Mouse (Mus musculus) layer of hippocampus, adult 11-12 months (tissue): ENCODE measurements around the gene Mosmo.

Experiments
- DNase-seq: peaks from one replicate; pipeline ENCODE4 v3.0.0; 2022; ENCODE audit warnings: low spot score

The Mosmo gene

GRCm38 (mm10) chr7:120677001-120677643, at the start of gene Mosmo:
Mosmo (plus strand) TSS chr7:120677618.
- peak; percentile 60 for DNase-seq

GRCm38 (mm10) chr7:120632518-120632917, 44.9 kb upstream of the Mosmo start:
- peak; percentile 53 for DNase-seq

GRCm38 (mm10) chr7:120634301-120634700, 43.1 kb upstream of the Mosmo start:
- no peak for DNase-seq

- DNase-seq = peak; percentile 87
Measured at GRCm38 (mm10) chr7:120634711-120635361, 42.6 kb upstream of the Mosmo start, which contains the start of gene Uqcrc2. Uqcrc2 (plus strand) TSS chr7:120635176.

GRCm38 (mm10) chr7:120635362-120635781, 42.0 kb upstream of the Mosmo start:
- DNase-seq = no peak

- DNase-seq = no peak
Measured at GRCm38 (mm10) chr7:120635821-120636220, 41.6 kb upstream of the Mosmo start.

- no peak for DNase-seq
Measured at GRCm38 (mm10) chr7:120643217-120643616, 34.2 kb upstream of the Mosmo start.

GRCm38 (mm10) chr7:120647849-120648248, 29.6 kb upstream of the Mosmo start:
- DNase-seq = peak; percentile 68

GRCm38 (mm10) chr7:120662079-120662478, 15.3 kb upstream of the Mosmo start:
- DNase-seq = no peak

GRCm38 (mm10) chr7:120670153-120670875, 7.1 kb upstream of the Mosmo start, which contains the start of gene Pdzd9:
Pdzd9 (minus strand) TSS chr7:120670343.
- DNase-seq = peak; percentile 55

GRCm38 (mm10) chr7:120671271-120671670, 6.1 kb upstream of the Mosmo start:
- DNase-seq = no peak

GRCm38 (mm10) chr7:120677764-120678531, 530 bp downstream of the Mosmo start:
- DNase-seq = peak; percentile 37

- DNase-seq = no peak
Measured at GRCm38 (mm10) chr7:120679023-120679422, 1.6 kb downstream of the Mosmo start.

GRCm38 (mm10) chr7:120682002-120682401, 4.6 kb downstream of the Mosmo start:
- no peak for DNase-seq

GRCm38 (mm10) chr7:120684731-120685161, 7.3 kb downstream of the Mosmo start:
- peak; percentile 39 for DNase-seq

GRCm38 (mm10) chr7:120685227-120685626, 7.8 kb downstream of the Mosmo start:
- DNase-seq = peak; percentile 18

GRCm38 (mm10) chr7:120690634-120691033, 13.2 kb downstream of the Mosmo start:
- DNase-seq = no peak

GRCm38 (mm10) chr7:120693831-120694375, 16.5 kb downstream of the Mosmo start:
- DNase-seq = no peak

GRCm38 (mm10) chr7:120695196-120695595, 17.8 kb downstream of the Mosmo start:
- DNase-seq = no peak

- no peak for DNase-seq
Measured at GRCm38 (mm10) chr7:120695641-120696040, 18.2 kb downstream of the Mosmo start.

GRCm38 (mm10) chr7:120696331-120696730, 18.9 kb downstream of the Mosmo start:
- no peak for DNase-seq

- no peak for DNase-seq
Measured at GRCm38 (mm10) chr7:120699586-120699985, 22.2 kb downstream of the Mosmo start.
